Mouse (Mus musculus) kidney, adult 9 months (tissue): ENCODE data around the gene Pomc.
A peak's percentile ranks its signal among the peaks of the same experiment; 100 is the strongest.
"Not testable (repeated sequence)": the region's sequence is repeated elsewhere in the genome, so short reads cannot be mapped to it uniquely, and the experiment has no call there.

Source experiments
- DNase-seq: peaks from one replicate; pipeline ENCODE4 v3.0.0; 2022

Gene Pomc

GRCm38 (mm10) chr12:3968380-3968779 is 13.6 kb downstream of the Pomc start:
- no peak for DNase-seq

- not testable (repeated sequence) for DNase-seq
Measured at GRCm38 (mm10) chr12:3973169-3973568, 18.4 kb downstream of the Pomc start.

- DNase-seq: no peak
Measured at GRCm38 (mm10) chr12:3980991-3981349, 26.2 kb downstream of the Pomc start.

GRCm38 (mm10) chr12:3981350-3982131 is 26.8 kb downstream of the Pomc start:
- DNase-seq: peak; percentile 84

- DNase-seq: peak; percentile 58
Measured at GRCm38 (mm10) chr12:3982257-3982656, 27.5 kb downstream of the Pomc start.

- DNase-seq: peak; percentile 81
Measured at GRCm38 (mm10) chr12:3983736-3984135, 29.0 kb downstream of the Pomc start.

GRCm38 (mm10) chr12:3984446-3984845 is 29.7 kb downstream of the Pomc start:
- no peak for DNase-seq

GRCm38 (mm10) chr12:3989943-3990342 is 35.2 kb downstream of the Pomc start:
- no peak for DNase-seq

- no peak for DNase-seq
Measured at GRCm38 (mm10) chr12:3991047-3991446, 36.3 kb downstream of the Pomc start.

GRCm38 (mm10) chr12:3996749-3997148 is 42.0 kb downstream of the Pomc start:
- no peak for DNase-seq

GRCm38 (mm10) chr12:4000406-4000805 is 45.7 kb downstream of the Pomc start:
- DNase-seq: no peak

- DNase-seq: peak; percentile 32
Measured at GRCm38 (mm10) chr12:4004648-4005047, 49.9 kb downstream of the Pomc start.

GRCm38 (mm10) chr12:4006079-4006478 is 51.3 kb downstream of the Pomc start:
- DNase-seq: no peak

GRCm38 (mm10) chr12:4007181-4007580 is 52.4 kb downstream of the Pomc start:
- DNase-seq: no peak

- DNase-seq: no peak
Measured at GRCm38 (mm10) chr12:4007766-4008165, 53.0 kb downstream of the Pomc start.

GRCm38 (mm10) chr12:4008731-4009130 is 54.0 kb downstream of the Pomc start:
- no peak for DNase-seq
